Mouse (Mus musculus) E14TG2a.4 (cell line): ENCODE data around the gene Adcyap1r1.

ENCODE experiments used
- CTCF ChIP-seq: conservative IDR thresholded peaks from 2 replicates; pipeline ENCODE4 v1.5.1; 2014; ENCODE audit warnings: low read length
- NANOG ChIP-seq: IDR thresholded peaks from 2 replicates; pipeline ENCODE4 v1.6.1; 2014; ENCODE audit warnings: borderline replicate concordance, low read length, mixed read lengths

- no peak for TF ChIP-seq CTCF
- no peak for TF ChIP-seq NANOG
Measured at GRCm38 (mm10) chr6:55465311-55465710, 13.5 kb downstream of the Adcyap1r1 start.
